Mouse (Mus musculus) CH12.LX (cell line): Measurements from ENCODE around the gene Gm20518. TPM values are rescaled to one million over a fixed set of nuclear protein-coding genes. Genes with fewer than 3 reads are reported as not detected.
A peak's percentile ranks its signal among the peaks of the same experiment; 100 is the strongest.

Experiments used
- DNase-seq: peaks from one replicate; pipeline ENCODE4 v3.0.0-alpha.2; 2013; ENCODE audit errors: extremely low read depth
- H3K27ac ChIP-seq: 2 replicates; pipeline ENCODE4 v1.5.1; 2012; ENCODE audit warnings: low read depth, mild to moderate bottlenecking, control low read depth, moderate library complexity; ENCODE audit not compliant: insufficient read depth
- H3K27me3 ChIP-seq: replicated peaks from 2 replicates; pipeline ENCODE3; 2012; ENCODE audit warnings: inconsistent platforms
- H3K36me3 ChIP-seq, 2 experiments: replicated peaks in 1 of 2; 2 replicates each; pipeline versions ENCODE3 to v1.6.1; 2012; ENCODE audit warnings: inconsistent platforms in 1 of 2, low read length in 1 of 2, mild to moderate bottlenecking in 1 of 2, mixed read lengths in 1 of 2, moderate library complexity in 1 of 2; ENCODE audit not compliant: control insufficient read depth in 1 of 2, insufficient read depth in 1 of 2
- H3K4me1 ChIP-seq, 2 experiments: 2 replicates each; pipeline ENCODE4 v1.6.1; 2012; ENCODE audit warnings: inconsistent platforms in 1 of 2, moderate library complexity in 1 of 2; ENCODE audit not compliant: insufficient read depth in 2 of 2, control insufficient read depth in 1 of 2
- H3K4me2 ChIP-seq: 2 replicates; pipeline ENCODE4 v1.6.1; 2012; ENCODE audit warnings: low read depth, mild to moderate bottlenecking, control low read depth; ENCODE audit not compliant: poor library complexity, insufficient read depth, severe bottlenecking
- H3K4me3 ChIP-seq, 3 experiments: fragments of 150-350 bp in 1 of 3; sonication (generic) in 1 of 3; replicated peaks in 1 of 3; 2 replicates each; pipeline versions ENCODE3 to v1.5.1; 2011 to 2012; ENCODE audit warnings: low read depth in 2 of 3, low read length in 2 of 3, mild to moderate bottlenecking in 2 of 3, moderate library complexity in 2 of 3, control low read depth in 1 of 3, improper control_type of control experiment in 1 of 3, inconsistent platforms in 1 of 3, mixed read lengths in 1 of 3; ENCODE audit not compliant: poor library complexity in 1 of 3
- H3K79me2 ChIP-seq: replicated peaks from 2 replicates; pipeline ENCODE4 v1.6.1; 2012; ENCODE audit warnings: mild to moderate bottlenecking, moderate library complexity; ENCODE audit not compliant: control insufficient read depth, poor library complexity, insufficient read depth, severe bottlenecking; ENCODE audit errors: extremely low read depth
- H3K9ac ChIP-seq: 2 replicates; pipeline ENCODE4 v1.6.1; 2012; ENCODE audit warnings: low read depth, mild to moderate bottlenecking, control low read depth, moderate library complexity; ENCODE audit not compliant: insufficient read depth
- H3K9me3 ChIP-seq: replicated peaks from 2 replicates; pipeline ENCODE3; 2012; ENCODE audit warnings: low read length, inconsistent platforms, mixed read lengths
- CHD1 ChIP-seq: IDR thresholded peaks from 2 replicates; pipeline ENCODE4 v1.6.1; 2012; ENCODE audit warnings: low read depth, low read length, improper control_type of control experiment, inconsistent platforms
- CHD2 ChIP-seq: IDR thresholded peaks from 2 replicates; pipeline ENCODE4 v1.6.1; 2011; ENCODE audit warnings: low read length, improper control_type of control experiment
- E2F4 ChIP-seq: IDR thresholded peaks from 2 replicates; pipeline ENCODE4 v1.6.1; 2011; ENCODE audit warnings: low read depth, low read length, improper control_type of control experiment; ENCODE audit not compliant: insufficient replicate concordance
- ELF1 ChIP-seq: IDR thresholded peaks from 2 replicates; pipeline ENCODE4 v1.6.1; 2014; ENCODE audit warnings: low read depth, mild to moderate bottlenecking, inconsistent platforms, low read length, improper control_type of control experiment
- EP300 ChIP-seq: IDR thresholded peaks from 2 replicates; pipeline ENCODE4 v1.6.1; 2011; ENCODE audit warnings: low read length, improper control_type of control experiment
- ETS1 ChIP-seq: conservative IDR thresholded peaks from 2 replicates; pipeline ENCODE4 v1.6.1; 2012; ENCODE audit warnings: low read depth, mild to moderate bottlenecking, inconsistent platforms, low read length, improper control_type of control experiment, moderate library complexity
- GABPA ChIP-seq: IDR thresholded peaks from 2 replicates; pipeline ENCODE4 v1.6.1; 2012; ENCODE audit warnings: low read depth, low read length, improper control_type of control experiment, inconsistent platforms; ENCODE audit not compliant: insufficient replicate concordance
- HCFC1 ChIP-seq: IDR thresholded peaks from 2 replicates; pipeline ENCODE4 v1.6.1; 2012; ENCODE audit warnings: low read depth, mild to moderate bottlenecking, inconsistent platforms, low read length, improper control_type of control experiment
- KAT2A ChIP-seq: IDR thresholded peaks from 2 replicates; pipeline ENCODE4 v1.6.1; 2012; ENCODE audit warnings: low read length, improper control_type of control experiment, inconsistent platforms; ENCODE audit not compliant: insufficient replicate concordance
- MAZ ChIP-seq: IDR thresholded peaks from 2 replicates; pipeline ENCODE4 v1.6.1; 2012; ENCODE audit warnings: low read depth, mild to moderate bottlenecking, inconsistent platforms, low read length, improper control_type of control experiment, moderate library complexity
- MYC ChIP-seq: IDR thresholded peaks from 2 replicates; pipeline ENCODE4 v1.6.1; 2011; ENCODE audit warnings: low read depth, mild to moderate bottlenecking, improper control_type of control experiment, low read length
- NELFE ChIP-seq: IDR thresholded peaks from 2 replicates; pipeline ENCODE4 v1.6.1; 2011; ENCODE audit warnings: low read depth, low read length, improper control_type of control experiment
- NRF1 ChIP-seq: IDR thresholded peaks from 2 replicates; pipeline ENCODE4 v1.6.1; 2014; ENCODE audit warnings: low read depth, mild to moderate bottlenecking, inconsistent platforms, low read length, improper control_type of control experiment, moderate library complexity
- PAX5 ChIP-seq: IDR thresholded peaks from 2 replicates; pipeline ENCODE4 v1.6.1; 2012; ENCODE audit warnings: low read length, inconsistent platforms, mixed read lengths
- POLR2A ChIP-seq: IDR thresholded peaks from 2 replicates; pipeline ENCODE4 v1.6.1; 2011; ENCODE audit warnings: low read depth, mild to moderate bottlenecking, improper control_type of control experiment, low read length
- POLR2AphosphoS2 ChIP-seq: IDR thresholded peaks from 2 replicates; pipeline ENCODE4 v1.6.1; 2011; ENCODE audit warnings: low read depth, low read length, improper control_type of control experiment
- RAD21 ChIP-seq: IDR thresholded peaks from 2 replicates; pipeline ENCODE4 v1.6.1; 2011; ENCODE audit warnings: low read depth, mild to moderate bottlenecking, low read length, improper control_type of control experiment, moderate library complexity
- TBP ChIP-seq: conservative IDR thresholded peaks from 2 replicates; pipeline ENCODE4 v1.6.1; 2011; ENCODE audit warnings: low read depth, low read length, improper control_type of control experiment
- TCF12 ChIP-seq: IDR thresholded peaks from 2 replicates; pipeline ENCODE4 v1.6.1; 2014; ENCODE audit warnings: low read depth, mild to moderate bottlenecking, inconsistent platforms, low read length, improper control_type of control experiment
- USF2 ChIP-seq: conservative IDR thresholded peaks from 2 replicates; pipeline ENCODE4 v1.6.1; 2011; ENCODE audit warnings: low read depth, low read length, improper control_type of control experiment
- ZKSCAN1 ChIP-seq: IDR thresholded peaks from 2 replicates; pipeline ENCODE4 v1.6.1; 2012; ENCODE audit warnings: low read depth, inconsistent platforms, low read length, improper control_type of control experiment, borderline replicate concordance
- ZMIZ1 ChIP-seq: IDR thresholded peaks from 2 replicates; pipeline ENCODE4 v1.6.1; 2012; ENCODE audit warnings: low read depth, mild to moderate bottlenecking, inconsistent platforms, low read length, improper control_type of control experiment
- dilution Hi-C: fragments of 300-500 bp; cut with MboI; formaldehyde crosslinking; loops from 2 replicates; pipeline ENCODE4 v1.14.3; 2020; ENCODE audit warnings: low sequenced_read_pairs; ENCODE audit not compliant: extremely low pct_unique_long_range_greater_than_20kb, extremely low pct_ligation_motif_present
- in situ Hi-C: fragments of 300-500 bp; cut with MboI; formaldehyde crosslinking; loops from 3 replicates; pipeline ENCODE4 v1.14.3; 2019; ENCODE audit warnings: low sequenced_read_pairs, low pct_ligation_motif_present, low pct_unique_long_range_greater_than_20kb, mixed read lengths
- polyA plus RNA-seq: library from polyadenylated mRNA; unstranded; fragments of >175 nt; gene quantifications from 2 replicates; pipeline ENCODE4 v1.2.1, GENCODE M21; 2012; ENCODE audit warnings: low read depth; ENCODE audit not compliant: insufficient read length
- total RNA-seq, 2 experiments: library from RNA; depleted of rRNA; stranded (reverse); fragments of 300-350 nt in 1 of 2; fragments of >200 nt in 1 of 2; gene quantifications; 2 replicates each; pipeline ENCODE4 v1.2.3; 2012 to 2014

Gm20518 gene
- total RNA-seq (2012; rRNA removed) (0.21 and 0.42 TPM in 2 replicates), total RNA-seq (2014; rRNA removed) (0.16 and 0.18 TPM in 2 replicates), polyA plus RNA-seq (0.68 and 0.91 TPM in 2 replicates)

GRCm38 (mm10) chr16:17891567-17891959 lies at the start of gene Gm20518:
Gene Gm20518, minus strand, starts transcription at chr16:17891671.
- Histone ChIP-seq H3K36me3 (peaks cover 0 to 12% of the 10 kb centered on the region in 2 experiments), H3K9ac (peak within 1 kb of the TSS; percentile 98), H3K27ac (peak within 1 kb of the TSS; percentile 73), H3K4me3 (peak within 1 kb of the TSS; percentile 90 to 98 (median 93)), H3K79me2 (peaks cover 22% of the 10 kb centered on the region), H3K4me2 (peak within 1 kb of the TSS; percentile 68), H3K27me3 (no peaks in the 10 kb centered on the region), H3K4me1 (peaks cover 7 to 26% of the 10 kb centered on the region in 2 experiments), H3K9me3 (no peaks in the 10 kb centered on the region)
- in situ Hi-C loops (no loop called here), dilution Hi-C loops (no loop called here)
- TF ChIP-seq USF2 (no peak), ELF1 (peak; percentile 45), POLR2AphosphoS2 (peak; percentile 93), CHD2 (no peak), NELFE (peak; percentile 97), HCFC1 (peak; percentile 68), ZMIZ1 (peak; percentile 96), NRF1 (peak; percentile 62; the same call in 1 of the 2 replicates), CHD1 (no peak), KAT2A (no peak), GABPA (no peak), MAZ (peak; percentile 75; the same call in 1 of the 2 replicates), TCF12 (peak; percentile 73), POLR2A (peak; percentile 96), PAX5 (no peak)
- peak; percentile 100 for DNase-seq

GRCm38 (mm10) chr16:17939255-17939751 lies 47.8 kb upstream of the Gm20518 start:
- no peaks in the 10 kb centered on the region for H3K9me3 ChIP-seq
- H3K4me2 ChIP-seq, result no peak overlapping the region
- no peak overlapping the region for H3K9ac ChIP-seq
- H3K27me3 ChIP-seq, result peaks cover 56% of the 10 kb centered on the region
- no peak overlapping the region for H3K27ac ChIP-seq
- DNase-seq, result no peak
- dilution Hi-C loops (no loop called here), in situ Hi-C loops (no loop called here)
- no peak overlapping the region for H3K4me3 ChIP-seq
- peaks cover 0 to 9% of the 10 kb centered on the region in 2 experiments; a peak in 2 of 4 replicates for H3K4me1 ChIP-seq
- no peaks in the 10 kb centered on the region for H3K79me2 ChIP-seq
- no peaks in the 10 kb centered on the region for H3K36me3 ChIP-seq
- TF ChIP-seq USF2 (no peak), TCF12 (no peak), MAZ (no peak), ETS1 (no peak), MYC (no peak), ZKSCAN1 (no peak), E2F4 (no peak), TBP (no peak), RAD21 (no peak), PAX5 (no peak), EP300 (no peak)
